Mouse (Mus musculus): Measurements from ENCODE around the gene Gm45623.

DNA sequence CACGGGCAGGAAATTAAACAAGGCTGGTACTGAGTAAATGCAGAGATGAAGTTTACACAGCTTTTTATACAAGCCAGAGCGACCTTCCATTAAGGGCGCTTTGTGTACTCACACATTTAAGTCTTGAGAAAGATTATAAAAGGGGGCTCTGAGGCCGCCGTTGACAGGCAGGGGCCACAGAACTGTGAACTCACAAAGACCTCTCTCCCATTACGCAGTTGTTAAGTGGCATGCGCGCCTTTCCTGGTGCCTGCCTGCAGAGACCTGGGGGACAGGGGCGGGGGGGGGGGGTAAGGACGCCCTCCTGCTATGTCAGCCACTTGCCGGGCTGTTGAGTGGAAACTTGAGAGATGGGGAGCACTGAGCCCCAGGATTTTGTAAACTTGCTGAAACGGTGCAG, 3.6 kb upstream of the Gm45623 start:
- TF ChIP-seq CTCF (IDR thresholded peaks at IDR 0.05; ENCODE audit: extremely low read depth, insufficient read depth, low read length): no peak
- no peak for TF ChIP-seq POLR2A (IDR thresholded peaks at IDR 0.05; ENCODE audit: extremely low read depth, insufficient read depth, low read length)
